ENCODE assay signal across 8 mouse cellular contexts in the genomic region with DNA sequence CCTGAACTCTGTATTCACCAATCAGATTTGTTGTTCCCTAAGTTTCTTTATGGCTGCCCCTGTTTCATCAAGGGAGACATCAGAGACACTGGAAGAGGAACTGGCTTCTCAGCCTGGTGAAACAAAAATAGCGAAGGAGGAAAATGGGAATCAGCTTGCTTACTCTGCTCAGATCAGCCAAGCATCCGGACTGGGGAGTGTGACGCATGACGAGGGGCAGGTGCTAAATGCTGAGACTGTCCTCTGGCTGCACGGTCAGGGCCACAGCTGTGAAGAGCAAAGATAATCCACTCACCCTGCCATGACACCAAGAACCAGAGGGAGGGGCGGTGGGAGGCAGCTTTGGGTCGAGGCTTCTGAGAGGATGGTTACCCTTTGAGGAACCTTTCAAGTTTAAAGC.
DNase-seq lines count a peak whose midpoint lies in the region; ATAC-seq and TF ChIP-seq lines count a peak whose summit lies in the region.

No protein-coding gene starts in this region.

- H3K36me3 ChIP-seq in forebrain, embryonic 10.5 days (replicated peaks) = no peaks in the 10 kb centered on the region
- no peaks in the 10 kb centered on the region for H3K36me3 ChIP-seq in forebrain, embryonic 15.5 days
- H3K36me3 ChIP-seq in midbrain, embryonic 10.5 days = no peaks in the 10 kb centered on the region
- H3K36me3 ChIP-seq in midbrain, postnatal 0 days (ENCODE audit: insufficient read depth, low read length) = no peaks in the 10 kb centered on the region
- H3K36me3 ChIP-seq in heart, embryonic 12.5 days = no peaks in the 10 kb centered on the region
- H3K36me3 ChIP-seq in midbrain, embryonic 14.5 days (ENCODE audit: control insufficient read depth, insufficient read depth, low read length) = no peaks in the 10 kb centered on the region
- no peaks in the 10 kb centered on the region for H3K36me3 ChIP-seq in hindbrain, postnatal 0 days (ENCODE audit: insufficient read depth, low read length)

- H3K4me2 ChIP-seq in forebrain, embryonic 15.5 days (replicated peaks) = no peak overlapping the region
- no peak overlapping the region for H3K4me2 ChIP-seq in midbrain, postnatal 0 days (ENCODE audit: low read depth, low read length, poor library complexity, severe bottlenecking)
- no peak overlapping the region for H3K4me2 ChIP-seq in heart, embryonic 12.5 days
- no peak overlapping the region for H3K4me2 ChIP-seq in midbrain, embryonic 14.5 days (ENCODE audit: low read length)
- no peak overlapping the region for H3K4me2 ChIP-seq in hindbrain, postnatal 0 days (ENCODE audit: low read depth, low read length)

- H3K27ac ChIP-seq in forebrain, embryonic 10.5 days = 0 out of 2 replicates have a peak overlapping the region, but pooled peaks have one; percentile 27
- no peak overlapping the region for H3K27ac ChIP-seq in forebrain, embryonic 15.5 days (replicated peaks)
- 0 out of 2 replicates have a peak overlapping the region, but pooled peaks have one; percentile 24 for H3K27ac ChIP-seq in midbrain, embryonic 10.5 days (replicated peaks)
- H3K27ac ChIP-seq in midbrain, postnatal 0 days (ENCODE audit: low read depth, low read length) = no peak overlapping the region
- H3K27ac ChIP-seq in heart, embryonic 12.5 days (ENCODE audit: poor library complexity, severe bottlenecking) = peak overlapping the region; percentile 31; the same call in 1 of the 2 replicates
- peak overlapping the region; percentile 13; the same call in 1 of the 2 replicates for H3K27ac ChIP-seq in midbrain, embryonic 14.5 days (replicated peaks; ENCODE audit: low read depth, low read length)
- no peak overlapping the region for H3K27ac ChIP-seq in hindbrain, postnatal 0 days

- DNase-seq in forebrain, embryonic 10.5 days (ENCODE audit: extremely low spot score, low spot score) = no peak
- no peak for DNase-seq in midbrain, embryonic 10.5 days (ENCODE audit: low spot score)
- DNase-seq in midbrain, postnatal 0 days (ENCODE audit: low spot score) = no peak
- DNase-seq in midbrain, embryonic 14.5 days = no peak
- no peak for DNase-seq in frontal cortex, postnatal 14 days (ENCODE audit: low spot score in 2 of 2)
- no peak for DNase-seq in hindbrain, postnatal 0 days (ENCODE audit: low spot score)

- peaks cover 38% of the 10 kb centered on the region for H3K27me3 ChIP-seq in forebrain, embryonic 10.5 days (ENCODE audit: poor library complexity, severe bottlenecking)
- H3K27me3 ChIP-seq in forebrain, embryonic 15.5 days = no peaks in the 10 kb centered on the region
- H3K27me3 ChIP-seq in midbrain, embryonic 10.5 days (ENCODE audit: low read depth, poor library complexity, severe bottlenecking) = peaks cover 83% of the 10 kb centered on the region
- H3K27me3 ChIP-seq in midbrain, postnatal 0 days (ENCODE audit: insufficient read depth, low read length) = no peaks in the 10 kb centered on the region
- no peaks in the 10 kb centered on the region for H3K27me3 ChIP-seq in heart, embryonic 12.5 days (replicated peaks)
- H3K27me3 ChIP-seq in midbrain, embryonic 14.5 days (ENCODE audit: control insufficient read depth, insufficient read depth, low read length) = no peaks in the 10 kb centered on the region
- no peaks in the 10 kb centered on the region for H3K27me3 ChIP-seq in hindbrain, postnatal 0 days (ENCODE audit: insufficient read depth, low read length)

- H3K4me3 ChIP-seq in forebrain, embryonic 10.5 days = no peak overlapping the region
- H3K4me3 ChIP-seq in forebrain, embryonic 15.5 days = no peak overlapping the region
- no peak overlapping the region for H3K4me3 ChIP-seq in midbrain, embryonic 10.5 days
- no peak overlapping the region for H3K4me3 ChIP-seq in midbrain, postnatal 0 days (ENCODE audit: low read depth, low read length)
- no peak overlapping the region for H3K4me3 ChIP-seq in heart, embryonic 12.5 days
- H3K4me3 ChIP-seq in midbrain, embryonic 14.5 days (replicated peaks; ENCODE audit: low read depth, low read length) = no peak overlapping the region
- no peak overlapping the region for H3K4me3 ChIP-seq in hindbrain, postnatal 0 days (ENCODE audit: low read length)

- ATAC-seq in forebrain, embryonic 15.5 days (replicated peaks) = no peak
- ATAC-seq in midbrain, postnatal 0 days (ENCODE audit: low FRiP score) = no peak
- ATAC-seq in heart, embryonic 12.5 days (ENCODE audit: insufficient number of reproducible peaks, low FRiP score) = no peak; the same call in 1 of the 2 replicates
- ATAC-seq in midbrain, embryonic 14.5 days (ENCODE audit: low FRiP score, low TSS enrichment) = no peak
- ATAC-seq in hindbrain, postnatal 0 days = no peak

- peaks cover 52% of the 10 kb centered on the region for H3K4me1 ChIP-seq in forebrain, embryonic 10.5 days
- H3K4me1 ChIP-seq in forebrain, embryonic 15.5 days = peaks cover under 1% of the 10 kb centered on the region; the same call in 1 of the 2 replicates
- H3K4me1 ChIP-seq in midbrain, embryonic 10.5 days = peaks cover 60% of the 10 kb centered on the region
- peaks cover 5% of the 10 kb centered on the region; the same call in 1 of the 2 replicates for H3K4me1 ChIP-seq in midbrain, postnatal 0 days (ENCODE audit: insufficient read depth, low read length)
- peaks cover 42% of the 10 kb centered on the region for H3K4me1 ChIP-seq in heart, embryonic 12.5 days (replicated peaks)
- H3K4me1 ChIP-seq in midbrain, embryonic 14.5 days (ENCODE audit: control insufficient read depth, insufficient read depth, low read length) = peaks cover 2% of the 10 kb centered on the region
- peaks cover 6% of the 10 kb centered on the region for H3K4me1 ChIP-seq in hindbrain, postnatal 0 days (ENCODE audit: insufficient read depth, low read length)

- TF ChIP-seq CTCF in midbrain, postnatal 0 days (IDR thresholded peaks at IDR 0.05) = no peak
- TF ChIP-seq CTCF in hindbrain, postnatal 0 days (IDR thresholded peaks at IDR 0.05; ENCODE audit: low read depth) = no peak

- WGBS in forebrain, embryonic 10.5 days = 72% methylated on average over 7 of the region's 7 CpGs
- 70% methylated on average over 7 of the region's 7 CpGs for WGBS in forebrain, embryonic 15.5 days
- 68% methylated on average over 7 of the region's 7 CpGs for WGBS in midbrain, embryonic 10.5 days
- 42% methylated on average over 7 of the region's 7 CpGs for WGBS in midbrain, postnatal 0 days
- WGBS in heart, embryonic 12.5 days = 16% methylated on average over 7 of the region's 7 CpGs
- WGBS in midbrain, embryonic 14.5 days = 45% methylated on average over 7 of the region's 7 CpGs
- 56% methylated on average over 7 of the region's 7 CpGs for WGBS in hindbrain, postnatal 0 days

- H3K9ac ChIP-seq in forebrain, embryonic 15.5 days (replicated peaks) = no peak overlapping the region
- no peak overlapping the region for H3K9ac ChIP-seq in midbrain, postnatal 0 days (replicated peaks; ENCODE audit: low read length, poor library complexity, severe bottlenecking)
- H3K9ac ChIP-seq in heart, embryonic 12.5 days = no peak overlapping the region
- H3K9ac ChIP-seq in midbrain, embryonic 14.5 days (replicated peaks; ENCODE audit: low read length) = no peak overlapping the region
- H3K9ac ChIP-seq in hindbrain, postnatal 0 days (replicated peaks; ENCODE audit: low read length) = no peak overlapping the region

- H3K9me3 ChIP-seq in forebrain, embryonic 10.5 days = no peaks in the 10 kb centered on the region
- no peaks in the 10 kb centered on the region for H3K9me3 ChIP-seq in forebrain, embryonic 15.5 days
- no peaks in the 10 kb centered on the region for H3K9me3 ChIP-seq in midbrain, embryonic 10.5 days (replicated peaks)
- no peaks in the 10 kb centered on the region for H3K9me3 ChIP-seq in midbrain, postnatal 0 days (ENCODE audit: low read length)
- no peaks in the 10 kb centered on the region for H3K9me3 ChIP-seq in heart, embryonic 12.5 days (replicated peaks)
- H3K9me3 ChIP-seq in midbrain, embryonic 14.5 days (ENCODE audit: control insufficient read depth, low read length) = no peaks in the 10 kb centered on the region
- no peaks in the 10 kb centered on the region for H3K9me3 ChIP-seq in hindbrain, postnatal 0 days (ENCODE audit: low read length)

Comparison
In these comparisons a context has a peak if more than half of its experiments do, and no peak if none do; other contexts are left out.
1. H3K27ac ChIP-seq: peak in forebrain, embryonic 10.5 days (single experiment), midbrain, embryonic 10.5 days (single experiment), heart, embryonic 12.5 days (single experiment) and midbrain, embryonic 14.5 days (single experiment); none in forebrain, embryonic 15.5 days (single experiment), midbrain, postnatal 0 days (single experiment) and hindbrain, postnatal 0 days (single experiment).